Mouse (Mus musculus) kidney, embryonic 16.5 days (tissue): ENCODE data around the gene Crk. TPM values are rescaled to one million over a fixed set of nuclear protein-coding genes. Genes with fewer than 3 reads are reported as not detected.

ENCODE experiments used
- ATAC-seq: fragments of 200-750 bp; cut with Nextera tagmentation; 2 replicates; pipeline ENCODE4 v1.8.0; 2017; ENCODE audit warnings: moderate TSS enrichment; ENCODE audit not compliant: low FRiP score, low TSS enrichment
- H3K27ac ChIP-seq: fragments of 300-500 bp; sonication (generic); 2 replicates; pipeline ENCODE4 v1.5.1; 2014; ENCODE audit warnings: low read length
- H3K27me3 ChIP-seq: fragments of 300-500 bp; sonication (generic); 2 replicates; pipeline ENCODE4 v1.6.1; 2014; ENCODE audit warnings: low read length, control low read depth, mixed read lengths; ENCODE audit not compliant: insufficient read depth
- H3K36me3 ChIP-seq: fragments of 300-500 bp; sonication (generic); 2 replicates; pipeline ENCODE4 v1.6.1; 2014; ENCODE audit warnings: low read length, control low read depth, mixed read lengths; ENCODE audit not compliant: insufficient read depth
- H3K4me1 ChIP-seq: fragments of 300-500 bp; sonication (generic); 2 replicates; pipeline ENCODE4 v1.6.1; 2014; ENCODE audit warnings: low read length, control low read depth, mixed read lengths; ENCODE audit not compliant: insufficient read depth
- H3K4me2 ChIP-seq: fragments of 300-500 bp; sonication (generic); replicated peaks from 2 replicates; pipeline ENCODE4 v1.6.1; 2014; ENCODE audit warnings: low read depth, low read length
- H3K4me3 ChIP-seq: fragments of 300-500 bp; sonication (generic); 2 replicates; pipeline ENCODE4 v1.5.1; 2014; ENCODE audit warnings: mild to moderate bottlenecking, low read length
- H3K9ac ChIP-seq: fragments of 300-500 bp; sonication (generic); replicated peaks from 2 replicates; pipeline ENCODE4 v1.6.1; 2014; ENCODE audit warnings: low read length
- H3K9me3 ChIP-seq: fragments of 300-500 bp; sonication (generic); 2 replicates; pipeline ENCODE4 v1.6.1; 2016; ENCODE audit warnings: low read length, control low read depth
- WGBS: fragments of 180-500 bp; shearing (Covaris S2); extraction: QIAGEN DNeasy Blood & Tissue Kit; methylation state at CpG from one replicate; pipeline ENCODE4 v1.1.7; 2014; 5-methylcytosine and 5-hydroxymethylcytosine counted together
- polyA plus RNA-seq: library from polyadenylated mRNA; unstranded; fragments of >200 nt; fragmentation: Nextera tagmentation; extraction: Ambion mirVana; gene quantifications from 2 replicates; pipeline ENCODE4 v1.2.1, GENCODE M21; 2015

The Crk gene
- polyA plus RNA-seq, 1 experiment from 2014 or later = 136 TPM

DNA sequence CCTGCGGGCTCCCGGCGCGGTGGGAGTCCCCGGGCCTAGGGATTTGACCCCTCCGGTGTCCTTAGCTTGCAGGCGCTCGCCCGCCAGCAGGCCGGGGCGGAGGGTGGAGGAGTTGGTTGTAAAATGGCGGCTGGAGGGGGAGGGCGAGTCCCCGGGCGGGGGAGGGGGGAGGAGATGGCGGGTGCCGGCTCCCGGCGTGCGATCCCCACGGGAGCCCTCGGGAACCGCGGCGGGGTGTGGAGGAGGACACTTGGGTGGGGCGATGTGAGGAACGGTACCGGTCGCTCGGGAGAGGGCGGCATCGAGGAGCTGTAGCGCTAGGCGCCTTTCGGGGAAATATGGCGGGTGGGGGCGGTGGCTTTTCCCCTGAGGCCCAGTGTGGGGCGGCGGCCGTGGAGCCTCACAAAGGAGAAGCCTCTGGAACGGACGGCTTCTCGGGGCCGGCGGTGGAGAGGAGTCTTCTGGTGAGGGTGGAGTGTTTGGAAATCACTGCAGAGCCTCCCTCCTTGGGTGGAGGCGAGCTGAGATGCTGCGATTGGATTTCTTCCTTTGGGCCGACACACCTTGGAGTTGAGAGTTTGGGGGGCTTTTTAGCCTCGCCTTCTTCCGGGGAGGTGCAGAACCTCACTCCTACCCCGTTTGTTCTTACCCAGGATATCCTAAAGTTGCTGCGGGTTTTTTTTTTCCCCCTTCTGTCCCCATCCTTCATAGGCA, 54.3 kb downstream of the Crk start:
- Histone ChIP-seq H3K4me1 (peaks cover 30% of the 10 kb centered on the region), H3K4me3 (peak overlapping the region; percentile 91)
- under 1% methylated on average over 46 of the region's 52 CpGs for WGBS

DNA sequence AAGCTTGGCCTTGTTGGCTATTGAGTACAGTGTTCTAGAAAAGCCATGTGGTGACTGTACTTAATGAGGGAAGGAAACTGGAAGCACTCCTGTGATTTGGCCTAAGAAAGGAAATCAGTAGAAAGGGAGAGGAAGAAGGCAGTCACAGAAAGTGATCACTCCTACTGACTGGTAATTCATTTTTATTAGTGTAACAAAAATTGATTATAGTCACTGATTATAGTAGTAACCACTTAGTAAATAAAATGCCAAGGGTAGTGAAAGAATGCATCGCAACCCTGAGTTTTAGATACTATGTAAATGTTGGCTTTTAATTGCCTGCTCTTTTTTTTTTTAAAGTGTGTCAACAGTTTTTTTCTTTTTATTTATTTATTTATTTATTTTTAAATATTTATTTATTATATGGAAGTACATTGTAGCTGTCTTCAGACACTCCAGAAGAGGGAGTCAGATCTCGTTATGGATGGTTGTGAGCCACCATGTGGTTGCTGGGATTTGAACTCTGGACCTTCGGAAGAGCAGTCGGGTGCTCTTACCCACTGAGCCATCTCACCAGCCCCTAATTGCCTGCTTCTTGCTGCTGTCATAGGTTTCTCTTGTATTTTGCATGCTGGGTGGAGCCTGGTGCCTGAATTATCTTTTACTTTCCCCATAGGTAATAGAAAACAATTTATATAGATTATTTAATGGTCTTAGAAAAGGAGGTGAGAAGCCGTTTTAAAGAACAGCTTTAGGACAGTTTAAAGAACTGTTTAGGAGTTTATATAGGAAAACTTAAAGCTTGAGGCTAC, 56.6 kb downstream of the Crk start:
- peaks cover 33% of the 10 kb centered on the region for H3K4me1 ChIP-seq
- H3K4me2 ChIP-seq = peak overlapping the region; percentile 89
- H3K9me3 ChIP-seq = no peaks in the 10 kb centered on the region
- no peak overlapping the region for H3K9ac ChIP-seq
- H3K27ac ChIP-seq = no peak overlapping the region
- no peak for ATAC-seq
- WGBS = 61% methylated on average over 5 of the region's 5 CpGs
- H3K36me3 ChIP-seq = peaks cover 3% of the 10 kb centered on the region; the same call in 1 of the 2 replicates
- H3K27me3 ChIP-seq = no peaks in the 10 kb centered on the region
- peak overlapping the region; percentile 91; the same call in 1 of the 2 replicates for H3K4me3 ChIP-seq

More for the DNA sequence above, 54.3 kb downstream of the Crk start:
- H3K27ac ChIP-seq = peak overlapping the region; percentile 98
- H3K9ac ChIP-seq = peak overlapping the region; percentile 99
- peaks cover 3% of the 10 kb centered on the region; the same call in 1 of the 2 replicates for H3K36me3 ChIP-seq
- peak overlapping the region; percentile 89 for H3K4me2 ChIP-seq
- no peaks in the 10 kb centered on the region for H3K27me3 ChIP-seq
- H3K9me3 ChIP-seq = no peaks in the 10 kb centered on the region
- peak; percentile 44 for ATAC-seq

DNA sequence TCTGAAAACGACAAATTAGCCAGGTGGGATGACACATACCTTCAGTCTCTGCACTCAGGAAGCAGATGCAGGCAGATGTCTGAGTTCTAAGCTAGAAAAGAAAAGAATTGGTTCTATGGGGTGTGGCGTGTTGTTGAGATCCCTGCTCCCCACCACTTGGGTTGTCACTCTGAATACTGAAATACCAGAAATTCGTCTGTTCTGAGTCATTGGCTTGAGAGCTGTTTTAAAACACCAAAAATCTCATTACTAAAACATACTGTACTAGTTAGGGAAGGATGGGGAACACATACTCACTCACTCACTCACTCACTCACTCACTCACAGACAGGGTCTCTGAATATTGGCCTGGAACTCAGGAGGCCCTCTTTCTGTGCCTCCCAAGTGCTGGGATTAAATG, 57.9 kb downstream of the Crk start:
- peaks cover 3% of the 10 kb centered on the region; the same call in 1 of the 2 replicates for H3K36me3 ChIP-seq
- H3K4me3 ChIP-seq = no peak overlapping the region
- no peaks in the 10 kb centered on the region for H3K9me3 ChIP-seq
- peaks cover 35% of the 10 kb centered on the region for H3K4me1 ChIP-seq
- no peak overlapping the region for H3K9ac ChIP-seq
- 58% methylated on average over 3 of the region's 3 CpGs for WGBS
- no peaks in the 10 kb centered on the region for H3K27me3 ChIP-seq
- ATAC-seq = no peak
- H3K27ac ChIP-seq = no peak overlapping the region
- H3K4me2 ChIP-seq = no peak overlapping the region; the same call in 1 of the 2 replicates

DNA sequence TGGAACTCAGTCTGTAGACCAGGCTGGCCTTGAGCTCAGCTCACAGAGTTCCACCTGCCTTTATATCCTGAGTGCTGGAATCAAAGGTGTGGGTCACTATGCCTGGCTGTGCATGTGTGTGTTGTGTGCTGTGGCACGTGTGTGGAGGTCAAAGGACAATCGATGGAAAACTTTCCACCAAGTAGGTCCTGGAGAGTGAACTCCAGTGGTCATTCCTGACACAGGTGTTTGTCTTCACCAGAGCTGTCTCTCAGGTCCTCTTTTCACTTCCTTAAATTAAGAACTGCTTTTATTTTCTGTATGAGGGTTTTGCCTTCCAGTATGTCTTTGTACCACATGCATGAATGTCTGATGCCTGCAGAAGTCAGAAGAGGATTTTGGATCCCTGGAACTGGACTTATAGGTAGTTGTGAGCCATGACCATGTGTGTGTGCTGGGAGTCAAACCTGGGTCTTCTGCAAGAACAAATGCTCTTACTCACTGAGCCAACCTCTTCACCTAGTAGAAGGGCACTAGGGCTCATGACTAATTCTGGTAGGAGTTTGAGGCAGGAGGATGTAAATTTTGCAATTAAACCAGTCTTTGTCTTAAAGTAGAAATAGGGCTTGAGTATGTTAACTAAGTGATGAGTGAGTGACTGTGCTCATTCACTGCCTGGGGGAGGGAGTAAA, 58.9 kb downstream of the Crk start:
- no peak for ATAC-seq
- no peak overlapping the region for H3K4me3 ChIP-seq
- WGBS = 51% methylated on average over 2 of the region's 2 CpGs
- no peaks in the 10 kb centered on the region for H3K27me3 ChIP-seq
- H3K4me1 ChIP-seq = peaks cover 31% of the 10 kb centered on the region
- no peak overlapping the region for H3K27ac ChIP-seq
- no peak overlapping the region for H3K4me2 ChIP-seq
- no peak overlapping the region for H3K9ac ChIP-seq
- peaks cover 3% of the 10 kb centered on the region; the same call in 1 of the 2 replicates for H3K36me3 ChIP-seq
- H3K9me3 ChIP-seq = no peaks in the 10 kb centered on the region

DNA sequence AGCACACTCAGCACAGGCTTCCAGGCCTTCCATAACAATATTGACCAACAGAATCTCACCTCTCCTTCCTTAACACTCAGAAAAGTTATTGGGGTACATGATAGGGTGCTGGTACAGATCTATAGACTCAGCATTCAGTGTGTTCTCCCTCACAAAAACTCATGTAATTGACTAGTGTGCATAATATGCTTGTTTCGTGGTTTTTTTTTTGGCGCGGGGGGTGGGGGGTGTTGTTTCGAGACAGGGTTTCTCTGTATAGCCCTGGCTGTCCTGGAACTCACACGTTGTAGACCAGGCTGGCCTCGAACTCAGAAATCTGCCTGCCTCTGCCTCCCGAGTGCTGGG, 59.4 kb downstream of the Crk start:
- Histone ChIP-seq H3K36me3 (peaks cover 3% of the 10 kb centered on the region; the same call in 1 of the 2 replicates), H3K27ac (no peak overlapping the region), H3K4me2 (no peak overlapping the region), H3K4me1 (peaks cover 31% of the 10 kb centered on the region), H3K4me3 (no peak overlapping the region), H3K9me3 (no peaks in the 10 kb centered on the region), H3K27me3 (no peaks in the 10 kb centered on the region), H3K9ac (no peak overlapping the region)
- ATAC-seq = no peak
- WGBS = 96% methylated on average over 7 of the region's 7 CpGs

DNA sequence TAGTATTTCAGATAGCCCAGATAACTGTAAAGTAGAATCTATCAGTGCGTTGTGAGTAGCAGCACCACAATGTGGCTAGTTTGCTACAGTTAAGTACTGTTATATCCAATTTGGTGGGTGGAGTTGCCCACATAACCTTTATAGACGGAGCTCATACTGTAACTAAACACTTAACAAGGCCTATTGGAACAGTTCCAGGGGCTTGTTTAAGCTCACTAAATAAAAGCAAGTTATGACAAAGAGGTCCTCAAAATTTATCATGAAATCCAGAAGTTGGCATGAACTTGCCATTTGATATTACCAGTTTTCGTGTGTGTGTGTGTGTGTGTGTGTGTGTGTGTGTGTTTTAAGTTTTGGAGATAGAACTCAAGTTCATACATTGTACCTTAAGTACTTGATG, 61.1 kb downstream of the Crk start:
- H3K4me1 ChIP-seq = peaks cover 25% of the 10 kb centered on the region
- ATAC-seq = no peak
- H3K36me3 ChIP-seq = peaks cover 3% of the 10 kb centered on the region; the same call in 1 of the 2 replicates
- H3K9me3 ChIP-seq = no peaks in the 10 kb centered on the region
- H3K27ac ChIP-seq = no peak overlapping the region
- WGBS = 70% methylated on average over 3 of the region's 3 CpGs
- H3K4me3 ChIP-seq = no peak overlapping the region
- H3K9ac ChIP-seq = no peak overlapping the region
- no peaks in the 10 kb centered on the region for H3K27me3 ChIP-seq
- H3K4me2 ChIP-seq = no peak overlapping the region

DNA sequence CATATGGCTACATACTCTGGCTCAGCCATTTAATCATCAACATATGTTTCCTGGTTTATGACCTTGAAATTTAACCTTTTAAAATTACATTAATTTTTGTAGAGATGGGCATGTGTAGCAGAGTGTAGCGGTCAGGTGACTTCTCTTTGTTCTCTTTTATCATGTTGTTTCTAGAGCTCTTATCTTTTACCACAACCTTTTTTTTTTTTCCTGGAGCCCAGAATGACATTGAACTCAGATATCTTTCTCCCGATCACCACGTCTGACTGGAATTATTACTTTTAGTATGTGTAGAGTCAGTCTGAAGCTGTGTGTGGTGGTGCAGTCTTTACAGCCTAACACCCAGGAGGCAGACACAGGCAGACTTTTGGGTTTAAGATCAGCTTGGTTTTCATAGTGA, 62.6 kb downstream of the Crk start:
- no peak overlapping the region for H3K9ac ChIP-seq
- peaks cover 3% of the 10 kb centered on the region; the same call in 1 of the 2 replicates for H3K36me3 ChIP-seq
- H3K27ac ChIP-seq = no peak overlapping the region
- H3K4me2 ChIP-seq = no peak overlapping the region
- H3K27me3 ChIP-seq = no peaks in the 10 kb centered on the region
- WGBS = 79% methylated on average over 3 of the region's 3 CpGs
- H3K9me3 ChIP-seq = no peaks in the 10 kb centered on the region
- H3K4me3 ChIP-seq = no peak overlapping the region
- peaks cover 22% of the 10 kb centered on the region for H3K4me1 ChIP-seq
- no peak for ATAC-seq

DNA sequence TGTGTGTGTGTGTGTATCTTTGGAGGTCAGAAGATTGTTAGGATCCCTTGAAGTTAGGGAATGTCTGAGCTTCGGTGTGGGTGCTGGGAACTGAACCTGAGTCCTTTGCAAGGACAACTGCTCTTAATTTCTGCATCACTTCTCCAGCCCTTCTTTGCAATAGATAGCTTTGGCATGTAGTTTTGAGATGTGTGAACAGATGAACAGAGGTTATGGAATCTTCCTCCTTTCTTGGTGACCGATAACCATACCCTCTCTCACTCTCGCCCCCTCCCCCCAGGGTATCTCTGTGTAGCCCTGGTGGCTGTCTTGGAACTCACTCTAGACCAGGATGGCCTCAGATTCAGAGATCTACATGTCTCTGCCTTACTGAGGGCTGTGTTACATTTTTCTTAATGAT, 65.7 kb downstream of the Crk start:
- H3K4me1 ChIP-seq = peaks cover 22% of the 10 kb centered on the region; the same call in 1 of the 2 replicates

DNA sequence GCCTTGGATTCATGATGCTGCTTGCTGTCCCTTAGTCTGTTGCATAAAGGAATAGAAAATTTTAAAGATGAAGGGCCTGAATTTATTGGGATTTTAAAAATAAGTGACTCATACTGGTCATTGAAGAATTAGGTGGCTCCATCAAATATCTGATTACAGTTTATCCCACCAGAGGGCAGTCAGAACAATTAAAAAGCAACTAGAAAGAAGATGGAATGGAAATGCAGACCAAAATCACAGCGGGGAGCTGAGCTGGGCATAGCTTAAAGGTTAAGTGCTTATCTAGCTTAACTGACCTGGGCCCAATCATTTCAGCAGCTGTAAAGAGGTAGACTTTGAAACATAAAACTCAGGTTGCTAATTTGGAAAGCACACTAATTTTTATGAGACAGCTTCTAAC, 71.5 kb downstream of the Crk start:
- H3K36me3 ChIP-seq = peaks cover 5% of the 10 kb centered on the region; the same call in 1 of the 2 replicates
- H3K4me3 ChIP-seq = no peak overlapping the region
- no peak for ATAC-seq
- 0 out of 2 replicates have a peak, but pooled peaks cover 13% of the 10 kb centered on the region for H3K4me1 ChIP-seq
- no peaks in the 10 kb centered on the region for H3K9me3 ChIP-seq
- no peak overlapping the region for H3K4me2 ChIP-seq
- no peak overlapping the region for H3K9ac ChIP-seq
- no peak overlapping the region for H3K27ac ChIP-seq
- 64% methylated on average over 1 of the region's 1 CpGs for WGBS
- H3K27me3 ChIP-seq = no peaks in the 10 kb centered on the region

More for the DNA sequence above, 65.7 kb downstream of the Crk start:
- no peaks in the 10 kb centered on the region for H3K9me3 ChIP-seq
- no peak overlapping the region for H3K27ac ChIP-seq
- no peaks in the 10 kb centered on the region for H3K27me3 ChIP-seq
- no peak overlapping the region for H3K4me3 ChIP-seq
- WGBS = 94% methylated on average over 3 of the region's 3 CpGs
- ATAC-seq = no peak
- H3K9ac ChIP-seq = no peak overlapping the region
- no peak overlapping the region for H3K4me2 ChIP-seq
- no peaks in the 10 kb centered on the region for H3K36me3 ChIP-seq
